Mouse (Mus musculus) layer of hippocampus, adult 9-10 months (tissue): ENCODE measurements at regions not wholly inside any gene's neighbourhood (a gene's known extent, or its start where the extent isn't known, plus 50 kb on each side); places are given as distances from the start of the nearest gene placed in this dataset.
"Not testable (repeated sequence)": the region's sequence is repeated elsewhere in the genome, so short reads cannot be mapped to it uniquely, and the experiment has no call there.

Source experiments
- DNase-seq: peaks from one replicate; pipeline ENCODE4 v3.0.0; 2022; ENCODE audit warnings: low spot score

DNA sequence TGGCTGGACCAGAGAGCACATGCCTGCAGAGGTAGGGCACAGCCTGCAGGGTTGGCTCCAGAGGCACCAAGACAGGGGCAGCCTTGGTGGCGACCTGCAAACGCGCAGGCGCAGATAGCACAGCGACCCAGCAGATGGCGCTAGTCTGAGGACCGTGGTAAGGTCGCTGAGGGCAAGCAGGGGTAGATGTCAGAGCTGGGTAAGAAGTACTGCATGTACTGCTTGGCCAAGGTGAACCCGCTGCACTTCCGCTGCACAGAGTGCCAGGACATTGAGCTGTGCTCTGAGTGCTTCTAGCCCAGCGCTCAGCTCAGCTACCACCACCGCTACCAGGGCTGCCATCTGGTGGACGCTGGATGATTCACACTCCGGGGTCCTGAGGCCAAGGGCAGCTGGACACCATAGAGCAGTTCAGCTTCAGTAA is 68.3 kb downstream of the Hsp90b1 start:
- DNase-seq: peak; percentile 46

DNA sequence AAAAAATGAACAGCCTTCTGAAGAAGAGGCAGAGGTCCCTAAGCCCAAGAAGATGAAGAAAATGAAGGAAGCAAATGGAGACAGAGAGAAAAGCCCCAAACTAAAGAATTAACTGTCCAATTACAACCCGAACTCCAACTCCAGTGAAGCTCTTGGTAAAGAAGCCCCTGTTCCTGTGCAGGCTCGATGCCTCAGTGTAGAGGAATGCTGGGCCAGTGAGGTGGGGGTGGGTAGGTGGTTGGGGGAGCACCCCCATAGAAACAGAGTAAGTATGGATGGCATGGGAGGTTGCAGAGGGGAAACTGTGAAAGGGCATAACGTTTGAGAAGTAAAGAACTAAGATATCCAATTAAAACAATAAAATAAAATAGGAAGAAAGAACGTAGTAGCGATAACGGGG is 68.8 kb downstream of the Hsp90b1 start:
- DNase-seq: not testable (repeated sequence)

DNA sequence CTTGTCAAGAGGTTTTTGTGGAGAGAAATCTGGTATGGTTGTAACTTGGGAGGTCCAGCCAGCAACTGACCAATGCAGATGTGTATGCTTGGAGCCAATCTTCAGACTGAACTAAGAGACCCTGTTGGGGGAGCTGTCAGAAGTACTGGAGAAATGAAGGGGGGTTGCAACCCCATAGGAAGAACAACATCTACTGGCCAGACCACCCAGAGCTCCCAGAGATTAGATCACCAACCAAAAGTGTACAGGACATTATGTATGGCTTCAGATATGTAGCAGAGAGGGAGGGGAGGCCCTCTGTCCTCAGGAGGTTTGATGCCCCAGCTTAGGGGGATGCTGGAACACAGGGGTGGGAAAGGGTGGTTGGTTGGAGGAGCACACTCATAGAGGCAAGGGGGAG is 78.6 kb downstream of the Hsp90b1 start:
- DNase-seq: not testable (repeated sequence)

DNA sequence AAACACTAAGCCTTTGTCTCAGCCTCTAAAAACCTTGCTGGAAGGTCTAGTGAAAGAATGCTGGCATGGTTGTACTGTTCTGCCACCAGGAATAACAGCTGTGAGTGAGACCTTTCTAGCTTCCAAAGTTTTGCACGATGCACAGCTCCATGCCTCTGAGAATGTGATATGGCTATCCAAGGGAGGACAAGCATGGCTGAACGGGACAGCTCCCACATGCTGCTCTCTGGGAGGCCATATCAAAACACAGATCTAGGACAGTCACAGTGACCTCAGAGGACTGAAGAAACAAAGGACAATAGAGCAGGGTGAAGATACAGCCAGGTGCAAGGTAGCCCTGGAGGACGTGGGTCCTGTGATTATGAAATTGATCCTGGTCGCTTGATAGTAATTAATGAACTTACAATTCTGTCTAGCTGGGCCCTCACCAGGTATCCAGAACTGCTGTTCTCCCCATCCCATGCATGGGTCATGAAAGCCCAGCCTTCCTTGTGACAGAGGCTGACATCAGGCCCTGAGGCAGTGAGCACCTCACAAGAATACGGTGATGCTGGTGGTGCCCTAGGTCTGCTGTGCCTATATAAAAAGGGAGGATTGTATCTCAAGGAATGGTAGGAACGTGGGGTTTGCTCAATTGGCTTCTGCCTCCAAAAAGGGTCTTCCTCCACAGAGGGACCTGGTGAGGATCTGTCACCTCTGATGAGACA is 87.2 kb downstream of the Hsp90b1 start:
- DNase-seq: not testable (repeated sequence)

DNA sequence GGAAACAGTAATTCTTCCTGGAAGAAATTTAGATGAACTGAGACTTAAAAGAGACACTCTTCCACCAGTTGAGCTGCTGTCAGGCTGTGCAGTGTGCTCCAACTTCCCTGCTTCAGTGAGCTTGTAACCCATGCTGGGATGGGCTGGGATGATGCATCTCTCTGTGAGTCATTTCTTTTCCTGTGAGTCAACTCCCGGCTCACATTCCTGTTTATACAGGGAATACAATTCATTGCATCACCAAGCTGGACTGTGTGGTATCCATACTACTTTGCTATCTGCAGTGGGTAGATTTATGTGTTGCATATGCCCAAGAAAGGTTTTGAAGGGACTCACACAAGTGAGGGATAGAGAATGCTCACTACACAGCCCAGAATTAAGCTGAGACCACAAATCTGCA is 93.0 kb downstream of the Hsp90b1 start:
- not testable (repeated sequence) for DNase-seq

DNA sequence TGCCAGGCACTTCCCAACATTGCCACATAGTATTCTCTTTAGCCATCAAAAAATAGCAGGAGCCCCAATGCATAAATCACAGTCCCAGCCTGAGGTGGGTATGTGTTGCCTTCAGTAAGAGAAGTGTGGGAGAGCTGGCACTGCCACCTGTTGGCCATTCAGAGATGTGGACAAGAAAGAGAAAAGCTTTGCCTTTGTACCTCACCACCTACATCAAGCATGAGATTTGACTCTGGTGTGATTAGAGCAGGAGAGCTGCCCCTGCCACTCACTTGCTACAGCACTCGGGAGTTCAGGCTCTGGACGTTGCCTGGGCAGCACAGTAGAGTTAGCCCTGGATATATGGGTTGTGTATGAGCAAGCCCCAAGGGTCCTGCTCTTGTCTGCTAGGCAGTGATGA is 95.3 kb downstream of the Hsp90b1 start:
- DNase-seq: not testable (repeated sequence)

DNA sequence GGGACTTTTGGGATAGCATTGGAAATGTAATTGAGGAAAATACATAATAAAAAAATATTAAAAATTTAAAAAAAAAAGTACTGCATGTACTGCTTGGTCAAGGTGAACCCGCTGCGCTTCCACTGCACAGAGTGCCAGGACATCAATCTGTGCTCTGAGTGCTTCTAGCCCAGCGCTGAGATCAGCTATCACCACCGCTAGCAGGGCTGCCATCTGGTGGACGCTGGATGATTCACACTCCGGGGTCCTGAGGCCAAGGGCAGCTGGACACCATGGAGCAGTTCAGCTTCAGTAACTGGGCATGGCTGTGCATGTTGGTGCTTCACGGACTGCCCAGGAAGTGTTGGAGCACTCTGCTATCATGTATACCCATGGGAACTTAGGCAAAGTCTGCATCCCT is 102.1 kb upstream of the Syn3 start:
- not testable (repeated sequence) for DNase-seq

DNA sequence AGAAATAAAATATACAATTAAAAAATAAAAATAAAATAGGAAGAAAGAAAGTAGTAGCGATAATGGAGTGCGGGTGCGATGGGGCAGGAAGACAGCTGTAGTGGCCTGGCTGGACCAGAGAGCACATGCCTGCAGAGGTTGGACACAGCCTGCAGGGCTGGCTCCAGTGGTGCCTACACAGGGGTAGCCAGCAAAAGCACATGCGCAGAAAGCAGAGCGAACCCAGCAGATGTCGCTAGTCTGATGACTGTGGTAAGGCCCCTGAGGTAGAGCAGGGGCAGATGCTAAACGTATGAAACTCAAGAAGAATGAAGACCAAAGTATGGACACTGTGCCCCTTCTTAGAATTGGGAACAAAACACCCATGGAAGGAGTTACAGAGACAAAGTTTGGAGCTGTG is 101.3 kb upstream of the Syn3 start:
- not testable (repeated sequence) for DNase-seq

DNA sequence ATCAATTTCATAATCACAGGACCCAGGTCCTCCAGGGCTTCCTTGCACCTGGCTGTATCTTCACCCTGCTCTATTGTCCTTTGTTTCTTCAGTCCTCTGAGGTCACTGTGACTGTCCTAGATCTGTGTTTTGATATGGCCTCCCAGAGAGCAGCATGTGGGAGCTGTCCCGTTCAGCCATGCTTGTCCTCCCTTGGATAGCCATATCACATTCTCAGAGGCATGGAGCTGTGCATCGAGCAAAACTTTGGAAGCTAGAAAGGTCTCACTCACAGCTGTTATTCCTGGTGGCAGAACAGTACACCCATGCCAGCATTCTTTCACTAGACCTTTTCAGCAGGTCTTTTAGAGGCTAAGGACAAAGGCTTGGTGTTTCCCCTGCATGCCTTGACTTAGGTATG is 91.5 kb upstream of the Syn3 start:
- DNase-seq: not testable (repeated sequence)

DNA sequence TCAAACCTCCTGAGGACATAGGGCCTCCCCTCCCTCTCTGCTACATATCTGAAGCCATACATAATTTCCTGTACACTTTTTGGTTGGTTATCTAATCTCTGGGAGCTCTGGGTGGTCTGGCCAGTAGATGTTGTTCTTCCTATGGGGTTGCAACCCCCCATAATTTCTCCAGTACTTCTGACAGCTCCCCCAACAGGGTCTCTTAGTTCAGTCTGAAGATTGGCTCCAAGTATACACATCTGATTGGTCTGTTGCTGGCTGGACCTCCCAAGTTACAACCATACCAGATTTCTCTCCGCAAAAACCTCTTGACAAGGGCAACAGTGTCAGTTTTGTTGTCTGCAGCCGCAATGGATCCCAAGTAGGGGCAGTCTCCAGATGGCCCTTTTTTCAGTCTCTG is 68.2 kb upstream of the Syn3 start:
- not testable (repeated sequence) for DNase-seq

DNA sequence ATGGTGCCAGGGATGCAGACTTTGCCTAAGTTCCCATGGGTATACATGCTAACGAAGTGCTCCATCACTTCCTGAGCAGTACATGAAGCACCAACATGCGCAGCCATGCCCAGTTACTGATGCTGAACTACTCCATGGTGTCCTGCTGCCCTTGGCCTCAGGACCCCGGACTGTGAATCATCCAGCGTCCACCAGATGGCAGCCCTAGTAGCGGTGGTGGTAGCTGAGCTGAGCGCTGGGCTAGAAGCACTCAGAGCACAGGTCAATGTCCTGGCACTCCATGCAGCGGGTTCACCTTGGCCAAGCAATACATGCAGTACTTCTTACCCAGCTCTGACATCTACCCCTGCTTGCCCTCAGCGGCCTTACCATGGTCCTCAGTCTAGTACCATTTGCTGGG is 57.1 kb upstream of the Syn3 start:
- DNase-seq: no peak
